ENCODE assay signal across 19 mouse cellular contexts in genomic region chr1:189119941-189120735, GRCm38 (mm10).
A peak's percentile ranks its signal among the peaks of the same experiment; 100 is the strongest.
DNase-seq lines count a peak whose midpoint lies in the region; ATAC-seq and TF ChIP-seq lines count a peak whose summit lies in the region.
"Had no signal": no experiment of that assay in that cellular context is flagged by ENCODE, and none has a peak within 500 bp of the region (broad histone marks: within the 10 kb centered on the region; RNA-seq: fewer than 3 reads in every experiment).

No protein-coding gene starts in this region.

- no peaks in the 10 kb centered on the region for H3K36me3 ChIP-seq in forebrain, embryonic 14.5 days (ENCODE audit: control insufficient read depth, insufficient read depth, low read length)
- no peaks in the 10 kb centered on the region for H3K36me3 ChIP-seq in forebrain, embryonic 12.5 days (replicated peaks)
- no peaks in the 10 kb centered on the region for H3K36me3 ChIP-seq in midbrain, embryonic 14.5 days (ENCODE audit: control insufficient read depth, insufficient read depth, low read length)
- H3K36me3 ChIP-seq in midbrain, embryonic 11.5 days (ENCODE audit: control insufficient read depth, insufficient read depth, low read length), result no peaks in the 10 kb centered on the region
- H3K36me3 ChIP-seq: hindbrain, embryonic 13.5 days; limb, embryonic 15.5 days; stomach, embryonic 15.5 days had no signal

- ATAC-seq in forebrain, embryonic 14.5 days, result no peak
- no peak for ATAC-seq in forebrain, embryonic 12.5 days (ENCODE audit: low FRiP score)
- no peak for ATAC-seq in midbrain, embryonic 14.5 days (ENCODE audit: low FRiP score, low TSS enrichment)
- no peak for ATAC-seq in midbrain, embryonic 11.5 days (ENCODE audit: low FRiP score)
- ATAC-seq: CD4-positive, CD25-positive, alpha-beta regulatory T cell, adult 4 months had no signal

- no peak overlapping the region for H3K4me2 ChIP-seq in forebrain, embryonic 14.5 days (ENCODE audit: low read length)
- H3K4me2 ChIP-seq in forebrain, embryonic 12.5 days, result no peak overlapping the region
- H3K4me2 ChIP-seq in midbrain, embryonic 14.5 days (ENCODE audit: low read length), result no peak overlapping the region
- H3K4me2 ChIP-seq in midbrain, embryonic 11.5 days, result no peak overlapping the region
- H3K4me2 ChIP-seq: hindbrain, embryonic 13.5 days; limb, embryonic 15.5 days; stomach, embryonic 15.5 days had no signal

- H3K9me3 ChIP-seq in forebrain, embryonic 14.5 days (replicated peaks; ENCODE audit: control insufficient read depth, low read length), result no peaks in the 10 kb centered on the region
- 0 out of 2 replicates have a peak, but pooled peaks cover 2% of the 10 kb centered on the region for H3K9me3 ChIP-seq in forebrain, embryonic 12.5 days
- 0 out of 2 replicates have a peak, but pooled peaks cover 5% of the 10 kb centered on the region for H3K9me3 ChIP-seq in midbrain, embryonic 14.5 days (ENCODE audit: control insufficient read depth, low read length)
- no peaks in the 10 kb centered on the region for H3K9me3 ChIP-seq in midbrain, embryonic 11.5 days (ENCODE audit: control insufficient read depth, low read length)
- H3K9me3 ChIP-seq: hindbrain, embryonic 13.5 days; limb, embryonic 15.5 days; stomach, embryonic 15.5 days had no signal

- DNase-seq in forebrain, embryonic 14.5 days (ENCODE audit: low spot score), result peak; percentile 45
- DNase-seq in layer of hippocampus, adult 2 months (ENCODE audit: low spot score in 2 of 2), result peak in 1 of 2 experiments; percentile 26
- DNase-seq in layer of hippocampus, adult 11-12 months (ENCODE audit: low spot score), result no peak
- peak; percentile 13 for DNase-seq in midbrain, embryonic 14.5 days
- DNase-seq in midbrain, embryonic 11.5 days (ENCODE audit: low spot score, missing footprints), result no peak
- no peak for DNase-seq in embryo, embryonic 10 days (ENCODE audit: low spot score)
- DNase-seq: cerebellum, adult 8-10 months; kidney, adult 2 months; kidney, postnatal 36 days; lung, adult 2 months; right cerebral cortex, adult 18-20 months; spleen, adult 18-20 months had no signal

- 75% methylated on average over 6 of the region's 6 CpGs for WGBS in forebrain, embryonic 14.5 days
- WGBS in forebrain, embryonic 12.5 days, result 91% methylated on average over 6 of the region's 6 CpGs
- WGBS in midbrain, embryonic 14.5 days, result 88% methylated on average over 6 of the region's 6 CpGs
- 95% methylated on average over 6 of the region's 6 CpGs for WGBS in midbrain, embryonic 11.5 days

- H3K27ac ChIP-seq in forebrain, embryonic 14.5 days (ENCODE audit: low read depth, low read length), result no peak overlapping the region
- H3K27ac ChIP-seq in forebrain, embryonic 12.5 days, result no peak overlapping the region
- peak overlapping the region; percentile 85 for H3K27ac ChIP-seq in layer of hippocampus, adult 2 months
- no peak overlapping the region for H3K27ac ChIP-seq in midbrain, embryonic 14.5 days (replicated peaks; ENCODE audit: low read depth, low read length)
- no peak overlapping the region for H3K27ac ChIP-seq in midbrain, embryonic 11.5 days (ENCODE audit: low read depth, low read length)
- H3K27ac ChIP-seq: hindbrain, embryonic 13.5 days; limb, embryonic 15.5 days; stomach, embryonic 15.5 days had no signal

- no peak overlapping the region for H3K9ac ChIP-seq in forebrain, embryonic 14.5 days (ENCODE audit: low read length)
- H3K9ac ChIP-seq in forebrain, embryonic 12.5 days, result no peak overlapping the region
- H3K9ac ChIP-seq in midbrain, embryonic 14.5 days (replicated peaks; ENCODE audit: low read length), result no peak overlapping the region
- H3K9ac ChIP-seq in midbrain, embryonic 11.5 days (ENCODE audit: low read length), result no peak overlapping the region
- H3K9ac ChIP-seq: hindbrain, embryonic 13.5 days; limb, embryonic 15.5 days; stomach, embryonic 15.5 days had no signal

- no peaks in the 10 kb centered on the region for H3K27me3 ChIP-seq in forebrain, embryonic 14.5 days (replicated peaks; ENCODE audit: control insufficient read depth, insufficient read depth, low read length)
- no peaks in the 10 kb centered on the region for H3K27me3 ChIP-seq in forebrain, embryonic 12.5 days
- H3K27me3 ChIP-seq in midbrain, embryonic 14.5 days (ENCODE audit: control insufficient read depth, insufficient read depth, low read length), result no peaks in the 10 kb centered on the region
- H3K27me3 ChIP-seq in midbrain, embryonic 11.5 days (ENCODE audit: control insufficient read depth, insufficient read depth, low read length), result no peaks in the 10 kb centered on the region
- H3K27me3 ChIP-seq: hindbrain, embryonic 13.5 days; limb, embryonic 15.5 days; stomach, embryonic 15.5 days had no signal

- no peak for TF ChIP-seq CTCF in layer of hippocampus, adult 2 months (conservative IDR thresholded peaks at IDR 0.05)

- no peak overlapping the region for H3K4me3 ChIP-seq in forebrain, embryonic 14.5 days (ENCODE audit: low read depth, low read length)
- H3K4me3 ChIP-seq in forebrain, embryonic 12.5 days (replicated peaks), result no peak overlapping the region
- H3K4me3 ChIP-seq in layer of hippocampus, adult 2 months, result no peak overlapping the region
- no peak overlapping the region for H3K4me3 ChIP-seq in midbrain, embryonic 14.5 days (replicated peaks; ENCODE audit: low read depth, low read length)
- H3K4me3 ChIP-seq in midbrain, embryonic 11.5 days (ENCODE audit: low read depth, low read length), result no peak overlapping the region
- H3K4me3 ChIP-seq: erythroblast, embryonic 14.5 days; hindbrain, embryonic 13.5 days; limb, embryonic 15.5 days; myocyte; stomach, embryonic 15.5 days had no signal

- no peaks in the 10 kb centered on the region for H3K4me1 ChIP-seq in forebrain, embryonic 14.5 days (ENCODE audit: control insufficient read depth, insufficient read depth, low read length)
- H3K4me1 ChIP-seq in forebrain, embryonic 12.5 days, result no peaks in the 10 kb centered on the region
- no peaks in the 10 kb centered on the region; the same call in 1 of the 2 replicates for H3K4me1 ChIP-seq in midbrain, embryonic 14.5 days (ENCODE audit: control insufficient read depth, insufficient read depth, low read length)
- no peaks in the 10 kb centered on the region for H3K4me1 ChIP-seq in midbrain, embryonic 11.5 days (ENCODE audit: control insufficient read depth, insufficient read depth, low read length)
- H3K4me1 ChIP-seq: hindbrain, embryonic 13.5 days; limb, embryonic 15.5 days; stomach, embryonic 15.5 days had no signal

Comparison
In these comparisons a context has a peak if more than half of its experiments do, and no peak if none do; other contexts are left out.
1. DNase-seq: peak in forebrain, embryonic 14.5 days (single experiment) and midbrain, embryonic 14.5 days (single experiment); none in layer of hippocampus, adult 11-12 months (single experiment), midbrain, embryonic 11.5 days (single experiment) and embryo, embryonic 10 days (single experiment).